Mouse (Mus musculus) left cerebral cortex, adult 9 months (tissue): ENCODE measurements around the gene Spef2.
"Not testable (repeated sequence)": the region's sequence is repeated elsewhere in the genome, so short reads cannot be mapped to it uniquely, and the experiment has no call there.

Source experiments
- DNase-seq, 2 experiments: peaks; one replicate each; pipeline ENCODE4 v3.0.0; 2022; ENCODE audit warnings: low spot score in 2 of 2

The Spef2 gene

GRCm38 (mm10) chr15:9668575-9668974 is 80.1 kb downstream of the Spef2 start:
- no peak for DNase-seq

DNA sequence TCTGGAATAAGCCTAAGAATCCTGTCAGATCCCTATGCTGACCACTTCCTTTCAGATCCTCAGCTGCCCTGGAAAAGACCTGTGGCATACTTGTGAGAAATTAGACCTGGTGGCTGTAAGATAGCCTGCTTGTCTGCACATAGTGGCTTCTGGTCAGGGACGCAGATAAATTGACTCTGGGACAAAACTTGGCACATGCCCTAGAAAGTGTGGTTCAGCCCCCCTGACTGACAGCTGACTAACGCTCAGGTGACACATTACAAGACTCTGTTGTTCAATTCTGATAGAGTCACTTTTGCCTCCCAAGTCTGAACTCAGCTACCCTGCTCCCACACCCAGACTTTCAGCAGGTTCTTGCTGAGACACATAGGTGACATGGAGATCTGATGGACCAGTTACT is 83.7 kb downstream of the Spef2 start:
- DNase-seq, result not testable (repeated sequence)

DNA sequence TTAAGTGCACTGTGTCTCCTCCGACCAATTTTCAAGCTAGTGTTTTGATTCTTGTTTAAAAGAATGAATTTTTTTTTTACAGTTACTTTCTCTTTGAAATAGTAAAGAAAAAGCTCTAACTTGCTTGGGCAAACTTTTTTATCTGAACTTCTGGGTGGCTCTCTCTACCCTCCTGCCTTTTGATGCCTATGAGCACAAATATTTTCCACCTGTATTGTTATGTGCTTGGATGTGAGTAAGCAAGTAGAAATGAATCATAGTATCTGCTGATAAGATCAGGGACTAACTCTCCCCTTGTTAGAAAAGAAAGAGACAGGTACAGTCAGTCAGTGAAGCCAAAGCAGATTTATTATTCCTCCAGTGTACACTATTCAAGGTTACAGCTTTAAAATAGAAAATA is 87.5 kb downstream of the Spef2 start:
- no peak for DNase-seq

DNA sequence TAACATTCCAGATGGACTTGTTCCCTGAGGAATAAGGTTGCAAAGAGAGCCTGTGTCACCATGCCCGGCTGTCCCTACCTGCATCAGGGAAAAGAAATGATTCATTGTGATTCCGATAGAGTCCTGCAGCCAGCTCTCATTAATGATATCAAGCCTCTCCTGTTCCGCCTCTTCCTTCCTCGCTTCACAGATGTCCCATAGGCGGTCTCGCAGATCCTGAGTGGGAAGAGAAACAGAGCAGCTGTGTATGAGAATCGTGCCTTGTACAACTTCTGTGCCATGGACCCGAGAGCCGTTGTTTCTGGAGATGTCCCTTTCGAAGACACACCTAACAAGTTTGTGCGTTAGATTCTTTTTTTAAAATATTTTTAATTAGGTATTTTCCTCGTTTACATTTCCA is 114.2 kb downstream of the Spef2 start:
- DNase-seq, result peak in 1 of 2 experiments; percentile 14

DNA sequence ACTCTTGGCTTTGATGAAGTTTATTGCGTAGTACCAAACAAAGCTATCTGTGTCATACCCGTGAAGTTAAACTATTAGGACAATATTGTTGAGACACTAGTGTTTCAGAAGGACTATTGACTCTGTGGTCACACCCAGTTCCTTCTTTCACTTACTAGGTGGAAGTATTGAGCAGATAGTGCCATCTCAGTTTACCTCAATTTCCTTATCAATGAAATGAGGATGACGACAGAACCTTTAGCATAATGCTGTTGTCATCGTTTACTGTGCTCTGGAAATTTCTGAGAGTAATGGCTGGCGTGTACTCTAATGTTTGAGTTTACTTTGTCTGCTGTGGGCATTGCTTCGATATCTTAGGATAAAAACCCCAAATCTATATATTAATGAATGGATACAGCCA is 117.0 kb downstream of the Spef2 start:
- DNase-seq, result no peak

DNA sequence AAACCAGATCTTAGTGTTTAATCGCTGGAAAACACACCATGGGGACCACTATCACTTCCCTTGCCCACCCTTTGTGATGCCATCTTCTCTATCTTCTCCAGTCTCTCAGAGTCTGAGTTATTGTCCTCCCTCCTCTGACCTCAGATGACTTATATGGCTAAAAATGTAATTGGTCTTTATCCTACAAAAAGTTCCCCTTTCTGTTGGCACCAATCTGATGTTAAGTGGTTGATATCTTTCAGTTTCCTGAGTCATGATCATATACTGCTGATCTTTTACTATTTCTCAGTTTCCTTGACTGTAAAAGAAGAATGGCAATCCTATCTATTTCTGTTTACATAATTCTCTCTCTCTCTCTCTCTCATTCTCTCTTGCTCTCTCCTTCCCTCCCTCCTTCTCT is 119.0 kb downstream of the Spef2 start:
- no peak for DNase-seq

- DNase-seq, result no peak
Observed at GRCm38 (mm10) chr15:9624619-9625018, 124.0 kb downstream of the Spef2 start.

- peak in 1 of 2 experiments; percentile 11 for DNase-seq
Observed at GRCm38 (mm10) chr15:9608177-9608576, 140.5 kb downstream of the Spef2 start.

- DNase-seq, result no peak
Observed at GRCm38 (mm10) chr15:9600088-9600455, 148.6 kb downstream of the Spef2 start.

GRCm38 (mm10) chr15:9599382-9600087 is 149.1 kb downstream of the Spef2 start:
- DNase-seq, result no peak

DNA sequence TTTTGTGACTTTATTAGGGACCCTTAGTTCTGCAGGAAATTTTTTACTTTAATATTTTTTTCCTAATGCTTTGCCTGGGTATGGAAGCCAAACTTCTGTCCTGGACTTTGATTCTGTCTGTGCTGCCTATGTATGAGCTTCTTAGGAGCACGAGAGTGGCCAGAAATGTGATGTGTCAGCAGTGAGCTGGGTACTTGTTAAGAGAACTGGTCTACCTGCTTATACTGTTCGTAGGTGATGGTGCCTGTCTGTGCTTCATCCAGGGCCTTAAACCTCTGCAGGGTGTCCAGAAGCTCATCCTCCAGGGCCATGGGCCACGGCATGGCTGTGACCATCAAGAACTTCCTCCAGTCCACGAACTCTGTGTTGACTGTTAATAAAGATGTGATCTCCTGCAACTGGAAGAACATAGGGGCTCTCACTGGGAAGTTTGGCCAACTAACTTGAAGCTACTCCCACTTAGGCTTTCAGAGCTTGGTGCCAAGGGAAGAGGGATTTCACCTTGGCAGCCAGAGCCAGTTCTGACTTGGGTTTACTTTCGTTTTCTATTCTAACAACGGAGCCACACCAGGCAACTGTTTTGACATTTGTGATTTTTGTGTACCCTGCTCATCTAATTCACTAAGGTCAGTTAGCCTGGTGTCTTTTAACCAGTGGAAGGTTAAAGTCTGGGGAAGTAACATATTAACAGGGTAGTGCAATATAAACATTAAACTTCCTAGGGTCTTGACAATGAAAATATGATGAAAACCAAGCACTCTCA is 152.2 kb downstream of the Spef2 start:
- no peak for DNase-seq

DNA sequence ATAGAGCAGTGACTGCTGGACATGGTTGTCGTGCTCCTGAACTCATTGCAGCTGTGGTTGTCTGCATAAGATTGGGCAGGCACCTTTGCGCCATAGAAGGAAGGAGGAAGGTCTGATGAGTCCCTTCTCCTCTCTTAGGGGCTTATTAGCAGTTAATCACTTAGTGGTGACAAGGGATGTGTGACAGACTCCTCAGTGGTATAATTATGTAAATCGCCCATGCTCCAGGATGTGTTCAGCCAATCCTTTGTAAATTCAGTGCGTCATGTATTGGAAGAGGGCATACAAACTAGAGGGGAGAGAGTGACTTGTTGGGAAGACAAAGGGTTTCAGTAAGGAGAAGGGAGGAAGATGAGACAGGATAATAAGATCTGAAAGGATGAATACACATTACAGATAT is 158.7 kb downstream of the Spef2 start:
- no peak for DNase-seq

GRCm38 (mm10) chr15:9580470-9581280 is 168.0 kb downstream of the Spef2 start:
- no peak for DNase-seq

DNA sequence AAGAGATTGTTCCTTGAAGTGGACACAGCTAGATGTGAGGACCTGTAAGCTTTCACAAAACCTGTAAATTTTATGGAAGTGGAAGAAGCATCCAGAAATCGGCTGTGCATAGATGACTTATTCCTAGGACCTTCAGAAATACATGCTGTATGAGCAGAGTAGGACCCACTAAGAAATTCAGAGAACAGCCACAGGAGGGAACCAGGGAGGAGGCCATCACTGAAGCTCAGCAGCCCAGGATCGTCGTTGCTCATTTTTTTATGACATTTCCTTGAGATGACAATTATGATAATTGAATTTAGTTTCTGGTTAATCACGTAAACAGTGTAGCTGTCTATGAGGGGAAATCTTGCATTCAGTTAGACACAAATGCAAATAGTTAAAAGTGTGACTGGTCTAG is 171.4 kb downstream of the Spef2 start:
- no peak for DNase-seq

DNA sequence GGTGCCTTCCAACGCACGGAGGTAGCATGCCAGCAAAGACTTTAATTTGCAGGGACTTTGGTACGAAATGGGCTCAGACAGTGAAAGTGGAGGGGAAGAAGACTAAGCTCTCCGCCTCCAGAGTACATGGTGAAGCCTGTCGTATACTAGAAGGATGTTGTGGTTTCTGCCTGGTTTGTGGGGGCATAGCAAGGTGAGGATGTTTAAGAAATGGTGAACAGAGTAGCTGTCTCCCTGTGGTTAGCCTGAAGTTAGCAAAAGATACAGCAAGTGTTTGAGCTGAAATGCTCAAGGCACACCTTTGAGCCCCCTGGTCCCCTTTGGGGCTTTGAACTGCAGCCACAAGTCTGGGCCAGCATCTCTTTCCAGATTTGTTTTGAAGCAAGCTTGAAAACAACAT is 173.9 kb downstream of the Spef2 start:
- DNase-seq, result no peak

GRCm38 (mm10) chr15:9573361-9573760 is 175.3 kb downstream of the Spef2 start:
- no peak for DNase-seq

GRCm38 (mm10) chr15:9572664-9573063 is 176.0 kb downstream of the Spef2 start:
- no peak for DNase-seq

DNA sequence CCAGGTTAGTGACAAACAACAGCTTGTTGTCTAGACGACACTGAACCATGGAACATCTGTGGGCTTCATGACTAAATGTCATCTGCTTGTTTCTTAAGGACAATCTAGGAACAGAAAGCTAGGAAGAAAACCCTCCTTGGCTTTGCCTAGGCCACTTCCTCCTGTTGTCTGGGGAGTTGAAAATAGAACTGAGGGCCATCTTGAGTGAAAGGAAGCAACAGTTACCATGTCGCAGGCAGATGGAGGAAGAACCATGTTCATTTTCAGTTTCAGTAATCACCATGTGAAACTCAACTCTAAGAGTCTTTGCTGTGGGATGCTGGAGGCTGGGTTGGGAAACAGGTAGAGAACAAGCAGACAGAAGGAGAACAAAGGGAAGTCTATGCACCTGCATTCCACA is 176.8 kb downstream of the Spef2 start:
- DNase-seq, result no peak

- no peak for DNase-seq
Observed at GRCm38 (mm10) chr15:9567316-9567715, 181.4 kb downstream of the Spef2 start.

DNA sequence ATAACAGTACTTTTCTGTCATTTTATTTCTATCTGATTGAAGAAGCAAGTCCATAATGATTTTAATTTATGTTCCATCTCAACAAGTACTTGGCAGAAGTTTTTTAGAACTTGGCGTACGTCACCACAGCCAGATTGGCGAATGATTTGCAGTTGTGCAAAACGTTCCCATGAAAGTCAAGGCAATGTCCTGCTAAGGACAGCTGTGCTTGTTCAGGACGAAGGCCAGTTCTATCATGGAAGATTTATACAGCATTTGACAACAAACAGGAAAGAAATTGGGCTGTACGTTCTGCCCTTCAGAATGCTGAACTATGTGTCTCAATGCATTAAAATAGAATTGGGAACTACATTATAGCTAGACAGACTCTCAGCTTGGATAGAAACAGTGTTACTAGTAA is 183.3 kb downstream of the Spef2 start:
- DNase-seq, result no peak

- no peak for DNase-seq
Observed at GRCm38 (mm10) chr15:9564156-9564555, 184.5 kb downstream of the Spef2 start.

DNA sequence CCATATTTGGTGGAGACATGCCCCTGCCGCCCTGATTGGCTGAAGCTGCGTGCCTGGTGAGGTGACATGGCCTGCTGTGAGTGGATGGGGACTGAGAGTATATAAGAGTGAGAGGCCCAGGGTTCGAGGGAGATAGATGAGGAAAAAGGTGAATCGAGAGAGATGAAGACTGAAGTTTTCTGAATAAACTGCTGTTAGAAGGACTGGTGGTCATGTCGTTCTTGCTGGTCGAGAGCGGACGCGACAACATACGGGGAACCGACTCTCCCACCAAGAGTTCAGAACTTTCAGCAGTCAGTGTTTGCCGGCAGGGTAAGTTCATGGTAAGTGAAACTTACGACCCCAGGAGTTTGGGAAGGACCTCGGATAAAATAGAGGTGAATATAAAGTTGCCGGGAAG is 191.4 kb downstream of the Spef2 start:
- DNase-seq, result not testable (repeated sequence)

DNA sequence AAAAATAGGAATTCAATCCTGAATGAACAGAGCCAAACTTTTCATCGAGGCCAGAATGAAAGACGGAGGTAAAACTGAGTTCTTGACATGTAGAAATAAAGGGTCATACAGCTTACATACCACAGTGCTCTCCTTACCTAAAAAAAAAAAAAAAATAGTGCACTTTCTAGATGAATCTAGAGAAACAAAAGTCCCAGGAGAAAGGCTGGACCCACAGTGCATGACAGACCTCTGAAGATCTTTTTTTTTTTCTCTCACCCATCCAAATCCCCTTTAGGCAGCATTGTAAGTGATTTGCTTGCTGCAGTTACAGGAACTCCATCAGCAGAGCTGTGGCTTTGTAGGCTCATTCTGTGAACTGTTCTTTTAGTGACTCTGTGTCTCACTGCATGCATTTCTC is 199.7 kb downstream of the Spef2 start:
- DNase-seq, result no peak
